25 mouse cellular contexts compared by ENCODE assay signal in genomic region chrX:73877014-73877413, GRCm38 (mm10). TPM values are rescaled to one million over a fixed set of nuclear protein-coding genes. Genes with fewer than 3 reads are reported as not detected.
A peak's percentile ranks its signal among the peaks of the same experiment; 100 is the strongest.
DNase-seq lines count a peak whose midpoint lies in the region; ATAC-seq and TF ChIP-seq lines count a peak whose summit lies in the region.
"Had no signal": no experiment of that assay in that cellular context is flagged by ENCODE, and none has a peak within 500 bp of the region (broad histone marks: within the 10 kb centered on the region; RNA-seq: fewer than 3 reads in every experiment).

No protein-coding gene starts in this region.

- no peaks in the 10 kb centered on the region for H3K36me3 ChIP-seq in neural tube, embryonic 12.5 days
- no peaks in the 10 kb centered on the region for H3K36me3 ChIP-seq in midbrain, embryonic 14.5 days (ENCODE audit: control insufficient read depth, insufficient read depth, low read length)
- H3K36me3 ChIP-seq in small intestine, adult 2 months (ENCODE audit: control insufficient read depth, insufficient read depth, low read length): no peaks in the 10 kb centered on the region
- H3K36me3 ChIP-seq in intestine, embryonic 15.5 days: no peaks in the 10 kb centered on the region
- H3K36me3 ChIP-seq: G1E; heart, embryonic 10.5 days; limb, embryonic 13.5 days had no signal

- 86% methylated on average over 1 of the region's 1 CpGs for WGBS in neural tube, embryonic 12.5 days
- 74% methylated on average over 1 of the region's 1 CpGs for WGBS in midbrain, embryonic 14.5 days
- 36% methylated on average over 1 of the region's 1 CpGs for WGBS in small intestine, adult 2 months
- WGBS in intestine, embryonic 15.5 days: 58% methylated on average over 1 of the region's 1 CpGs

- H3K4me3 ChIP-seq in neural tube, embryonic 12.5 days: no peak overlapping the region
- H3K4me3 ChIP-seq in midbrain, embryonic 14.5 days (replicated peaks; ENCODE audit: low read depth, low read length): no peak overlapping the region
- no peak overlapping the region for H3K4me3 ChIP-seq in small intestine, adult 2 months (ENCODE audit: low read depth, low read length)
- no peak overlapping the region for H3K4me3 ChIP-seq in intestine, embryonic 15.5 days (replicated peaks)
- H3K4me3 ChIP-seq: heart, embryonic 10.5 days; limb, embryonic 13.5 days had no signal

- TF ChIP-seq POLR2A in small intestine, adult 2 months (IDR thresholded peaks at IDR 0.05; ENCODE audit: low read depth, low read length): no peak

- no peaks in the 10 kb centered on the region for H3K27me3 ChIP-seq in neural tube, embryonic 12.5 days (replicated peaks)
- no peaks in the 10 kb centered on the region for H3K27me3 ChIP-seq in midbrain, embryonic 14.5 days (ENCODE audit: control insufficient read depth, insufficient read depth, low read length)
- H3K27me3 ChIP-seq in small intestine, adult 2 months (ENCODE audit: control insufficient read depth, insufficient read depth, low read length): no peaks in the 10 kb centered on the region
- peaks cover 15% of the 10 kb centered on the region for H3K27me3 ChIP-seq in intestine, embryonic 15.5 days (replicated peaks)

- H3K9ac ChIP-seq in neural tube, embryonic 12.5 days: no peak overlapping the region
- H3K9ac ChIP-seq in midbrain, embryonic 14.5 days (replicated peaks; ENCODE audit: low read length): no peak overlapping the region
- H3K9ac ChIP-seq in intestine, embryonic 15.5 days: no peak overlapping the region
- H3K9ac ChIP-seq: limb, embryonic 13.5 days; liver, embryonic 14.5 days had no signal

- TF ChIP-seq CTCF in small intestine, adult 2 months (IDR thresholded peaks at IDR 0.05; ENCODE audit: extremely low read depth, insufficient read length, insufficient replicate concordance, low read depth, low read length): no peak

- H3K4me1 ChIP-seq in neural tube, embryonic 12.5 days: no peaks in the 10 kb centered on the region
- peaks cover 8% of the 10 kb centered on the region; the same call in 1 of the 2 replicates for H3K4me1 ChIP-seq in midbrain, embryonic 14.5 days (ENCODE audit: control insufficient read depth, insufficient read depth, low read length)
- peaks cover 8% of the 10 kb centered on the region; the same call in 1 of the 2 replicates for H3K4me1 ChIP-seq in small intestine, adult 2 months (ENCODE audit: control insufficient read depth, insufficient read depth, insufficient read length, low read length)
- 0 out of 2 replicates have a peak, but pooled peaks cover 4% of the 10 kb centered on the region for H3K4me1 ChIP-seq in intestine, embryonic 15.5 days (replicated peaks)

- peak overlapping the region; percentile 35 for H3K4me2 ChIP-seq in neural tube, embryonic 12.5 days (replicated peaks)
- peak overlapping the region; percentile 32 for H3K4me2 ChIP-seq in midbrain, embryonic 14.5 days (ENCODE audit: low read length)
- no peak overlapping the region for H3K4me2 ChIP-seq in intestine, embryonic 15.5 days (replicated peaks)
- H3K4me2 ChIP-seq: limb, embryonic 13.5 days had no signal

- ATAC-seq in neural tube, embryonic 12.5 days (ENCODE audit: low FRiP score, low read depth): no peak
- peak; percentile 72 for ATAC-seq in granulocyte monocyte progenitor cell, adult 5-6 weeks (replicated peaks; ENCODE audit: poor library complexity, severe bottlenecking)
- no peak for ATAC-seq in midbrain, embryonic 14.5 days (ENCODE audit: low FRiP score, low TSS enrichment)
- ATAC-seq in intestine, embryonic 15.5 days: no peak
- ATAC-seq: intestine, postnatal 0 days; lung, postnatal 0 days had no signal

- H3K9me3 ChIP-seq in neural tube, embryonic 12.5 days: no peaks in the 10 kb centered on the region
- H3K9me3 ChIP-seq in midbrain, embryonic 14.5 days (ENCODE audit: control insufficient read depth, low read length): no peaks in the 10 kb centered on the region
- H3K9me3 ChIP-seq in intestine, embryonic 15.5 days: no peaks in the 10 kb centered on the region
- H3K9me3 ChIP-seq: G1E; heart, embryonic 10.5 days; limb, embryonic 13.5 days had no signal

- DNase-seq in neural tube, embryonic 10.5 days (ENCODE audit: extremely low spot score, low spot score): no peak
- no peak for DNase-seq in midbrain, embryonic 14.5 days
- no peak for DNase-seq in embryo, embryonic 11 days
- DNase-seq in frontal cortex, postnatal 36 days (ENCODE audit: low spot score in 2 of 2): no peak
- DNase-seq: adrenal gland, adult 2 months; cerebellum, adult 9-11 months; gastrocnemius, postnatal 25 days; heart, postnatal 14 days; kidney, postnatal 10 days; layer of hippocampus, adult 9-11 months; retina, postnatal 1 day; right cerebral cortex, postnatal 4 days; thymus, postnatal 4 days had no signal

- H3K27ac ChIP-seq in neural tube, embryonic 12.5 days: no peak overlapping the region
- H3K27ac ChIP-seq in midbrain, embryonic 14.5 days (replicated peaks; ENCODE audit: low read depth, low read length): no peak overlapping the region
- H3K27ac ChIP-seq in small intestine, adult 2 months (ENCODE audit: insufficient read depth, low read depth, low read length): peak overlapping the region; percentile 68
- H3K27ac ChIP-seq in intestine, embryonic 15.5 days: no peak overlapping the region
- H3K27ac ChIP-seq: heart, embryonic 10.5 days; limb, embryonic 13.5 days; liver, embryonic 14.5 days had no signal

RNA-seq across cellular contexts. Expression of gene Avpr2, which starts 14.9 kb away (rescaled TPM):
- 0.08 TPM in 1 of 2 replicates, not detected in the other for polyA plus RNA-seq in neural tube, embryonic 12.5 days (2016; fragmentation: Nextera tagmentation; extraction: Ambion mirVana)
- not detected in 2 replicates for total RNA-seq in granulocyte monocyte progenitor cell, adult 5-6 weeks (2014; fragmentation: Nextera tagmentation)
- 0.09 TPM in 1 of 2 replicates, not detected in the other for total RNA-seq in granulocyte monocyte progenitor cell, adult 5-6 weeks (2017)
- polyA plus RNA-seq in midbrain, embryonic 14.5 days (2014; fragmentation: Nextera tagmentation; extraction: Ambion mirVana): not detected in 2 replicates
- polyA plus RNA-seq in small intestine, adult 2 months (2012; rRNA removed): 0.09 TPM in 1 of 2 replicates, not detected in the other
- 0.05 and 0.25 TPM in 2 replicates for polyA plus RNA-seq in intestine, embryonic 15.5 days (2015; fragmentation: Nextera tagmentation; extraction: Ambion mirVana)
- total RNA-seq: adrenal gland, adult 2 months; G1E; gastrocnemius, postnatal 25 days; heart, postnatal 14 days had no signal
- polyA plus RNA-seq: adrenal gland, adult 2 months; frontal cortex, adult 2 months; G1E; heart, embryonic 10.5 days; intestine, postnatal 0 days; testis, adult 2 months had no signal

RNA-seq across cellular contexts. Expression of gene L1cam, which starts 18.9 kb away (rescaled TPM):
- 46.2 and 67.5 TPM in 2 replicates for polyA plus RNA-seq in neural tube, embryonic 12.5 days (2016; fragmentation: Nextera tagmentation; extraction: Ambion mirVana)
- 0.11 and 0.13 TPM in 2 replicates for total RNA-seq in granulocyte monocyte progenitor cell, adult 5-6 weeks (2014; fragmentation: Nextera tagmentation)
- total RNA-seq in granulocyte monocyte progenitor cell, adult 5-6 weeks (2017): 0.26 and 1.6 TPM in 2 replicates
- 84.0 and 103 TPM in 2 replicates for polyA plus RNA-seq in midbrain, embryonic 14.5 days (2014; fragmentation: Nextera tagmentation; extraction: Ambion mirVana)
- 7.9 and 20.8 TPM in 2 replicates for polyA plus RNA-seq in small intestine, adult 2 months (2012; rRNA removed)
- polyA plus RNA-seq in intestine, embryonic 15.5 days (2015; fragmentation: Nextera tagmentation; extraction: Ambion mirVana): 9.0 and 9.4 TPM in 2 replicates

RNA-seq across cellular contexts. Expression of gene Arhgap4, which starts 44.7 kb away (rescaled TPM):
- 2.4 and 3.1 TPM in 2 replicates for polyA plus RNA-seq in neural tube, embryonic 12.5 days (2016; fragmentation: Nextera tagmentation; extraction: Ambion mirVana)
- 45.1 and 49.1 TPM in 2 replicates for total RNA-seq in granulocyte monocyte progenitor cell, adult 5-6 weeks (2014; fragmentation: Nextera tagmentation)
- total RNA-seq in granulocyte monocyte progenitor cell, adult 5-6 weeks (2017): 26.4 and 36.3 TPM in 2 replicates
- 1.8 and 2.1 TPM in 2 replicates for polyA plus RNA-seq in midbrain, embryonic 14.5 days (2014; fragmentation: Nextera tagmentation; extraction: Ambion mirVana)
- polyA plus RNA-seq in small intestine, adult 2 months (2012; rRNA removed): 16.7 and 22.9 TPM in 2 replicates
- polyA plus RNA-seq in intestine, embryonic 15.5 days (2015; fragmentation: Nextera tagmentation; extraction: Ambion mirVana): 3.7 and 4.1 TPM in 2 replicates

RNA-seq across cellular contexts. Expression of gene Naa10, which starts 44.7 kb away (rescaled TPM):
- 112 and 114 TPM in 2 replicates for polyA plus RNA-seq in neural tube, embryonic 12.5 days (2016; fragmentation: Nextera tagmentation; extraction: Ambion mirVana)
- 159 and 179 TPM in 2 replicates for total RNA-seq in granulocyte monocyte progenitor cell, adult 5-6 weeks (2014; fragmentation: Nextera tagmentation)
- 155 and 215 TPM in 2 replicates for total RNA-seq in granulocyte monocyte progenitor cell, adult 5-6 weeks (2017)
- polyA plus RNA-seq in midbrain, embryonic 14.5 days (2014; fragmentation: Nextera tagmentation; extraction: Ambion mirVana): 82.2 and 89.0 TPM in 2 replicates
- 33.3 and 50.5 TPM in 2 replicates for polyA plus RNA-seq in small intestine, adult 2 months (2012; rRNA removed)
- 163 and 169 TPM in 2 replicates for polyA plus RNA-seq in intestine, embryonic 15.5 days (2015; fragmentation: Nextera tagmentation; extraction: Ambion mirVana)

RNA-seq across cellular contexts. Expression of gene Pdzd4, which starts 52.2 kb away (rescaled TPM):
- 2.7 and 3.1 TPM in 2 replicates for polyA plus RNA-seq in neural tube, embryonic 12.5 days (2016; fragmentation: Nextera tagmentation; extraction: Ambion mirVana)
- 0.58 and 2.6 TPM in 2 replicates for total RNA-seq in granulocyte monocyte progenitor cell, adult 5-6 weeks (2014; fragmentation: Nextera tagmentation)
- total RNA-seq in granulocyte monocyte progenitor cell, adult 5-6 weeks (2017): 0.90 and 1.4 TPM in 2 replicates
- 5.9 and 20.8 TPM in 2 replicates for polyA plus RNA-seq in midbrain, embryonic 14.5 days (2014; fragmentation: Nextera tagmentation; extraction: Ambion mirVana)
- 0.65 and 0.83 TPM in 2 replicates for polyA plus RNA-seq in small intestine, adult 2 months (2012; rRNA removed)
- 0.57 and 0.72 TPM in 2 replicates for polyA plus RNA-seq in intestine, embryonic 15.5 days (2015; fragmentation: Nextera tagmentation; extraction: Ambion mirVana)
